Mouse (Mus musculus) small intestine, adult 2 months (tissue): Measurements from ENCODE around the gene Slc30a7. TPM values are rescaled to one million over a fixed set of nuclear protein-coding genes. Genes with fewer than 3 reads are reported as not detected.

ENCODE experiments used
- H3K27ac ChIP-seq: fragments of 200-500 bp; 2 replicates; pipeline ENCODE4 v1.5.1; 2012; ENCODE audit warnings: low read depth, low read length, control low read depth, inconsistent platforms; ENCODE audit not compliant: insufficient read depth
- H3K27me3 ChIP-seq: fragments of 200-500 bp; 2 replicates; pipeline ENCODE4 v1.6.1; 2012; ENCODE audit warnings: mild to moderate bottlenecking, moderate library complexity, low read length, inconsistent platforms; ENCODE audit not compliant: control insufficient read depth, insufficient read depth
- H3K36me3 ChIP-seq: fragments of 200-500 bp; 2 replicates; pipeline ENCODE4 v1.6.1; 2012; ENCODE audit warnings: mild to moderate bottlenecking, low read length, control low read depth, inconsistent platforms; ENCODE audit not compliant: control insufficient read depth, insufficient read depth
- H3K4me1 ChIP-seq: fragments of 200-500 bp; 2 replicates; pipeline ENCODE4 v1.6.1; 2012; ENCODE audit warnings: low read length, inconsistent platforms, mixed read lengths; ENCODE audit not compliant: control insufficient read depth, insufficient read depth, insufficient read length
- H3K4me3 ChIP-seq: fragments of 200-500 bp; 2 replicates; pipeline ENCODE4 v1.5.1; 2012; ENCODE audit warnings: low read depth, mild to moderate bottlenecking, control low read depth, inconsistent platforms, low read length, moderate library complexity
- CTCF ChIP-seq: fragments of 200-500 bp; IDR thresholded peaks from 2 replicates; pipeline ENCODE4 v1.5.1; 2012; ENCODE audit warnings: low read depth, mild to moderate bottlenecking, control low read depth, inconsistent platforms, low read length, moderate library complexity, mixed read lengths; ENCODE audit not compliant: insufficient replicate concordance, insufficient read length; ENCODE audit errors: extremely low read depth
- POLR2A ChIP-seq: fragments of 200-500 bp; IDR thresholded peaks from 2 replicates; pipeline ENCODE4 v1.6.1; 2012; ENCODE audit warnings: low read depth, mild to moderate bottlenecking, control low read depth, inconsistent platforms, low read length, moderate library complexity
- WGBS: fragments of 180-500 bp; shearing (Covaris S2); methylation state at CpG from one replicate; pipeline ENCODE4 v1.1.7; 2018; 5-methylcytosine and 5-hydroxymethylcytosine counted together
- polyA plus RNA-seq: library from polyadenylated mRNA; depleted of rRNA; stranded (reverse); fragments of >200 nt; gene quantifications from 2 replicates; pipeline ENCODE4 v1.2.3, GENCODE M21; 2012

The Slc30a7 gene
- polyA plus RNA-seq, 1 experiment = 7.8 TPM

GRCm38 (mm10) chr3:116030152-116030788, 23.1 kb upstream of the Slc30a7 start:
- WGBS = 60% methylated on average over 11 of the region's 11 CpGs
- H3K4me3 ChIP-seq = no peak overlapping the region
- no peak overlapping the region for H3K27ac ChIP-seq
- TF ChIP-seq CTCF (no peak), POLR2A (no peak)
- no peaks in the 10 kb centered on the region for H3K27me3 ChIP-seq
- H3K36me3 ChIP-seq = peaks cover 11% of the 10 kb centered on the region
- H3K4me1 ChIP-seq = no peaks in the 10 kb centered on the region

- Histone ChIP-seq H3K36me3 (peaks cover 14% of the 10 kb centered on the region), H3K4me3 (no peak overlapping the region), H3K27ac (no peak overlapping the region), H3K4me1 (no peaks in the 10 kb centered on the region), H3K27me3 (no peaks in the 10 kb centered on the region)
- TF ChIP-seq CTCF = no peak
- no peak for TF ChIP-seq POLR2A
- 94% methylated on average over 20 of the region's 20 CpGs for WGBS
Measured at GRCm38 (mm10) chr3:116026996-116027395, 19.8 kb upstream of the Slc30a7 start.

- Histone ChIP-seq H3K27me3 (no peaks in the 10 kb centered on the region), H3K36me3 (peaks cover 14% of the 10 kb centered on the region), H3K4me1 (no peaks in the 10 kb centered on the region), H3K4me3 (no peak overlapping the region), H3K27ac (no peak overlapping the region)
- TF ChIP-seq POLR2A = no peak
- no peak for TF ChIP-seq CTCF
- 92% methylated on average over 10 of the region's 10 CpGs for whole genome bisulfite sequencing
Measured at GRCm38 (mm10) chr3:116025701-116026100, 18.5 kb upstream of the Slc30a7 start.

- Histone ChIP-seq H3K27me3 (no peaks in the 10 kb centered on the region), H3K4me3 (no peak overlapping the region), H3K4me1 (no peaks in the 10 kb centered on the region), H3K27ac (no peak overlapping the region), H3K36me3 (peaks cover 14% of the 10 kb centered on the region)
- WGBS = 88% methylated on average over 5 of the region's 5 CpGs
- TF ChIP-seq CTCF (no peak), POLR2A (no peak)
Measured at GRCm38 (mm10) chr3:116024669-116025068, 17.5 kb upstream of the Slc30a7 start.

GRCm38 (mm10) chr3:116024236-116024635, 17.0 kb upstream of the Slc30a7 start:
- Histone ChIP-seq H3K27me3 (no peaks in the 10 kb centered on the region), H3K36me3 (peaks cover 14% of the 10 kb centered on the region), H3K27ac (no peak overlapping the region), H3K4me1 (no peaks in the 10 kb centered on the region), H3K4me3 (no peak overlapping the region)
- WGBS = 87% methylated on average over 12 of the region's 12 CpGs
- TF ChIP-seq POLR2A = no peak

GRCm38 (mm10) chr3:116019136-116019535, 11.9 kb upstream of the Slc30a7 start:
- no peaks in the 10 kb centered on the region for H3K27me3 ChIP-seq
- 0 out of 2 replicates have a peak, but pooled peaks cover 2% of the 10 kb centered on the region for H3K36me3 ChIP-seq
- no peaks in the 10 kb centered on the region for H3K4me1 ChIP-seq
- TF ChIP-seq POLR2A = no peak
- no peak overlapping the region for H3K27ac ChIP-seq
- no peak overlapping the region for H3K4me3 ChIP-seq
- 77% methylated on average over 5 of the region's 5 CpGs for WGBS

- TF ChIP-seq POLR2A = no peak
- TF ChIP-seq CTCF = no peak
- no peaks in the 10 kb centered on the region for H3K4me1 ChIP-seq
- no peaks in the 10 kb centered on the region for H3K27me3 ChIP-seq
- WGBS = 58% methylated on average over 4 of the region's 4 CpGs
- no peak overlapping the region for H3K4me3 ChIP-seq
- H3K36me3 ChIP-seq = no peaks in the 10 kb centered on the region
- no peak overlapping the region for H3K27ac ChIP-seq
Measured at GRCm38 (mm10) chr3:116018606-116019005, 11.4 kb upstream of the Slc30a7 start.
